Mouse (Mus musculus) layer of hippocampus, postnatal 10 days (tissue): ENCODE data around the gene Map3k20. TPM values are rescaled to one million over a fixed set of nuclear protein-coding genes. Genes with fewer than 3 reads are reported as not detected.

ENCODE experiments used
- DNase-seq, 2 experiments: peaks; one replicate each; pipeline ENCODE4 v3.0.0; 2021; ENCODE audit warnings: low spot score in 2 of 2
- total RNA-seq, 2 experiments: library from RNA; stranded (reverse); gene quantifications; 2 replicates each; pipeline ENCODE4 v1.2.3; 2021

The Map3k20 gene
- total RNA-seq, 2 experiments from 2014 or later = 14.3 to 16.5 TPM

- no peak for DNase-seq
Measured at GRCm38 (mm10) chr2:72415416-72415815, 130.0 kb downstream of the Map3k20 start.

- no peak for DNase-seq
Measured at GRCm38 (mm10) chr2:72416095-72417080, 131.0 kb downstream of the Map3k20 start.

GRCm38 (mm10) chr2:72420561-72420960 lies 135.1 kb downstream of the Map3k20 start:
- DNase-seq = no peak

- DNase-seq = no peak
Measured at GRCm38 (mm10) chr2:72424656-72425055, 139.2 kb downstream of the Map3k20 start.

GRCm38 (mm10) chr2:72426776-72427175 lies 141.3 kb downstream of the Map3k20 start:
- DNase-seq = peak; percentile 26 to 30

- no peak for DNase-seq
Measured at GRCm38 (mm10) chr2:72427288-72427687, 141.9 kb downstream of the Map3k20 start.

GRCm38 (mm10) chr2:72438941-72439533 lies 153.6 kb downstream of the Map3k20 start:
- no peak for DNase-seq

GRCm38 (mm10) chr2:72441010-72441409 lies 155.6 kb downstream of the Map3k20 start:
- DNase-seq = no peak

- DNase-seq = no peak
Measured at GRCm38 (mm10) chr2:72442825-72443224, 157.4 kb downstream of the Map3k20 start.

GRCm38 (mm10) chr2:72443960-72444359 lies 158.5 kb downstream of the Map3k20 start:
- no peak for DNase-seq

GRCm38 (mm10) chr2:72446106-72446505 lies 160.7 kb downstream of the Map3k20 start:
- DNase-seq = no peak

GRCm38 (mm10) chr2:72446615-72447014 lies 161.2 kb downstream of the Map3k20 start:
- no peak for DNase-seq

GRCm38 (mm10) chr2:72453563-72453962 lies 168.1 kb downstream of the Map3k20 start:
- DNase-seq = no peak

- no peak for DNase-seq
Measured at GRCm38 (mm10) chr2:72456189-72456588, 170.8 kb downstream of the Map3k20 start.

GRCm38 (mm10) chr2:72464376-72465014 lies 179.1 kb downstream of the Map3k20 start:
- DNase-seq = no peak

- DNase-seq = no peak
Measured at GRCm38 (mm10) chr2:72467604-72468003, 182.2 kb downstream of the Map3k20 start.

GRCm38 (mm10) chr2:72471415-72472070 lies 186.1 kb downstream of the Map3k20 start:
- no peak for DNase-seq

- no peak for DNase-seq
Measured at GRCm38 (mm10) chr2:72474531-72475287, 189.3 kb downstream of the Map3k20 start.

- DNase-seq = no peak
Measured at GRCm38 (mm10) chr2:72475423-72475796, 190.0 kb downstream of the Map3k20 start.

- peak; percentile 60 to 75 for DNase-seq
Measured at GRCm38 (mm10) chr2:72475797-72476485, 190.5 kb downstream of the Map3k20 start, which contains the start of gene Cdca7. Gene Cdca7 (plus strand): TSS chr2:72476159.
